Mouse (Mus musculus) limb, embryonic 13.5 days (tissue): ENCODE data around the gene Ccdc157. TPM values are rescaled to one million over a fixed set of nuclear protein-coding genes. Genes with fewer than 3 reads are reported as not detected.
A peak's percentile ranks its signal among the peaks of the same experiment; 100 is the strongest.
"Not testable (repeated sequence)": the region's sequence is repeated elsewhere in the genome, so short reads cannot be mapped to it uniquely, and the experiment has no call there.

Source experiments
- ATAC-seq: fragments of 200-750 bp; cut with Nextera tagmentation; 2 replicates; pipeline ENCODE4 v1.8.0; 2017; ENCODE audit warnings: low read depth, moderate number of reproducible peaks, moderate TSS enrichment; ENCODE audit not compliant: low FRiP score
- H3K27ac ChIP-seq: fragments of 300-500 bp; sonication (generic); 2 replicates; pipeline ENCODE4 v1.5.1; 2015; ENCODE audit warnings: inconsistent platforms, mild to moderate bottlenecking, moderate library complexity
- H3K27me3 ChIP-seq: fragments of 300-500 bp; sonication (generic); 2 replicates; pipeline ENCODE4 v1.6.1; 2015; ENCODE audit warnings: mild to moderate bottlenecking, inconsistent platforms
- H3K36me3 ChIP-seq: fragments of 300-500 bp; sonication (generic); 2 replicates; pipeline ENCODE4 v1.6.1; 2015; ENCODE audit warnings: inconsistent platforms, mild to moderate bottlenecking, moderate library complexity
- H3K4me1 ChIP-seq: fragments of 300-500 bp; sonication (generic); 2 replicates; pipeline ENCODE4 v1.6.1; 2015; ENCODE audit warnings: inconsistent platforms
- H3K4me2 ChIP-seq: fragments of 300-500 bp; sonication (generic); replicated peaks from 2 replicates; pipeline ENCODE4 v1.6.1; 2015; ENCODE audit warnings: inconsistent platforms, mild to moderate bottlenecking, moderate library complexity
- H3K4me3 ChIP-seq: fragments of 300-500 bp; sonication (generic); 2 replicates; pipeline ENCODE4 v1.5.1; 2015; ENCODE audit warnings: moderate library complexity, mild to moderate bottlenecking, inconsistent platforms
- H3K9ac ChIP-seq: fragments of 300-500 bp; sonication (generic); 2 replicates; pipeline ENCODE4 v1.6.1; 2015; ENCODE audit warnings: mild to moderate bottlenecking, inconsistent platforms
- H3K9me3 ChIP-seq: fragments of 300-500 bp; sonication (generic); 2 replicates; pipeline ENCODE4 v1.6.1; 2016; ENCODE audit warnings: inconsistent platforms
- WGBS: fragments of 180-500 bp; shearing (Covaris S2); methylation state at CpG from one replicate; pipeline ENCODE4 v1.1.7; 2015; 5-methylcytosine and 5-hydroxymethylcytosine counted together
- polyA plus RNA-seq: library from polyadenylated mRNA; unstranded; fragments of >200 nt; fragmentation: Nextera tagmentation; extraction: Ambion mirVana; gene quantifications from 2 replicates; pipeline ENCODE4 v1.2.1, GENCODE M21; 2015

Ccdc157 gene
- polyA plus RNA-seq, 1 experiment from 2014 or later: 10.3 TPM

DNA sequence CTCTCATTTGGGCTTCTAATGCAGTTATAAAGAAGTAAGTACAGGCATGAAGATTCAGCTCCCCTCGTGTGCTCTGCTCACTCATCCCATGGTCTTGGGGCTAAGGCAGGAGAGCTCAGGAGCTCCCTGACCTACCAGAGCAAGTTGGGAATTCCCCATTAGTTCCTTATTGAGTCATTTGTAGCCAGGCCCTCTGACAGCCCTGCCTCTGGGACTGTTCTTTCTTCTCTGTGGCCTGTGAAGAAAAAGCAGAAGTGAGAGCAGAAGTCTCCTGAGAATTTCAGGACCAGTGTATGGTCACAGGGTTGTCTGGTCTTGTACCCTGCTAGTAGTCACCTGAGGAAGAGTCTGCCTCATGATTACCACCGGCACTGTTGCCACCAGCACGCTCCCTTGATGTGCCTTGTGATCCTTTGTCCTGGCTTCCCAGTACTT is 35.5 kb upstream of the Ccdc157 start:
- H3K9ac ChIP-seq: no peak overlapping the region
- no peak overlapping the region for H3K27ac ChIP-seq
- no peaks in the 10 kb centered on the region; the same call in 1 of the 2 replicates for H3K36me3 ChIP-seq
- H3K4me3 ChIP-seq: no peak overlapping the region
- 81% methylated on average over 3 of the region's 3 CpGs for WGBS
- no peak for ATAC-seq
- H3K9me3 ChIP-seq: no peaks in the 10 kb centered on the region
- peaks cover 43% of the 10 kb centered on the region for H3K4me1 ChIP-seq
- H3K4me2 ChIP-seq: no peak overlapping the region
- no peaks in the 10 kb centered on the region for H3K27me3 ChIP-seq

DNA sequence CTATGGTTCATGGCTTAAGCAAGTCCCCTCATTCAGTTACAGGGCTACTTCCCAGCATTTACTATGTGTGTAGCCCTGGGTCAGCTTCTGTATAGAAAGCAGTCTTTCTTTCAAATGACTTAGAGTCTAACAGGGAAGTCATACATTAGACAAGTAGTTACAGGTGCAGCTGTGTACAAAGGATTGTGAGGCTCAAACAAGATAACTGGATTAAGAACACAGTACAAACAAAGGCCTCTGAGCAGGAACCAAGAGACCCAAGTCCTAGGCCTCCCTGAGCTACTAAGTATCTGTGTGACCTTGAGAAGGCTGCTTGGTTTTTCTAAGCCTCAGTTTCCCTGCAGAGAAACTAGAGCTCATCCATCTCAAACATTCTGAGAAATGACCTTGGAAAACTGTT is 33.3 kb upstream of the Ccdc157 start:
- H3K4me3 ChIP-seq: no peak overlapping the region
- no peaks in the 10 kb centered on the region for H3K27me3 ChIP-seq
- H3K9me3 ChIP-seq: no peaks in the 10 kb centered on the region
- ATAC-seq: no peak
- H3K4me2 ChIP-seq: no peak overlapping the region
- peaks cover 56% of the 10 kb centered on the region for H3K4me1 ChIP-seq
- peak overlapping the region; percentile 87; the same call in 1 of the 2 replicates for H3K27ac ChIP-seq
- H3K36me3 ChIP-seq: no peaks in the 10 kb centered on the region; the same call in 1 of the 2 replicates
- no peak overlapping the region for H3K9ac ChIP-seq

DNA sequence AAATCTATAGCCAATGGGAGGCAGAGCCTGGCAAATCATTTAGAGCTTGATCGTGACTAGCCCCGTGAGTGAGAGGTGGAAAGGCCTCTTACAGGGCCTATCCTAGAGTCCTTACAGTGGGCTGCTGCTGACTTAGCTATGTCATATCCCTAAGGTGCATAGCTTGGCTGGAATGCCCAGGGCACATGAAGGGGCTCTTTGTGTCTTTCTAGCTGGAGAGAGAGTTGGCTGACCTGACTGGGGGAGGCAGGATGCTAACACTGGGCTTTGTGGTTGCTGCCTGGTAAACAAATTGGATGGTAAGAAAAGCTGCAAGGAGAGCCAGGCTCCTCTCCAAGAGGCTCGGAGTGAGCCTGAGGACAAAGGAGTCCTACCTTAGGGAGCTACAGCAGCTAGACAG is 32.7 kb upstream of the Ccdc157 start:
- Histone ChIP-seq H3K9me3 (no peaks in the 10 kb centered on the region), H3K36me3 (no peaks in the 10 kb centered on the region; the same call in 1 of the 2 replicates), H3K27me3 (no peaks in the 10 kb centered on the region), H3K4me3 (no peak overlapping the region), H3K4me1 (peaks cover 63% of the 10 kb centered on the region), H3K9ac (no peak overlapping the region), H3K4me2 (peak overlapping the region; percentile 23), H3K27ac (peak overlapping the region; percentile 87)
- ATAC-seq: peak; percentile 50; the same call in 1 of the 2 replicates
- WGBS: 56% methylated on average over 3 of the region's 3 CpGs

DNA sequence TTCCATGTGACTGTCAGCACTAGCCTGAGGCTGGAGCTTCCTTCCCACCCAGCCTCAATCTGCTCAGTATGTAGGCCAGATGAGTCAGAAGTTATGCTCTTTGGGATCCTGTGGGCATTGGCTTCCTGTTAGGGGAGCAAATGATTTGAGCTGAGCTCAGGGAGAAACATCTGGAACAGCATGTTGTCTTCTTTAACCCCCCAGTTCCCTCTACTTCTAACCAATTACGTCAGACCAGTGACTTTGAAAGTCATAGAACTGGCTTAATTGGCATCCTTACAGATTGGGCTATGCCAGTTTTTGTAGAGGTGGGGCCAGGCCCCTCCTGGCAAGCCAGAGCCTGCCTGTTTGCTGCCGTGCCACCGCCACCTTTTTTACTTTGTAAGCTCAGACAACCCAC is 30.6 kb upstream of the Ccdc157 start:
- no peaks in the 10 kb centered on the region for H3K27me3 ChIP-seq
- no peak overlapping the region for H3K9ac ChIP-seq
- H3K36me3 ChIP-seq: no peaks in the 10 kb centered on the region; the same call in 1 of the 2 replicates
- no peak overlapping the region for H3K4me3 ChIP-seq
- H3K27ac ChIP-seq: peak overlapping the region; percentile 87; the same call in 1 of the 2 replicates
- peak overlapping the region; percentile 27; the same call in 1 of the 2 replicates for H3K4me2 ChIP-seq
- no peaks in the 10 kb centered on the region for H3K9me3 ChIP-seq
- no peak for ATAC-seq
- WGBS: 51% methylated on average over 3 of the region's 3 CpGs
- peaks cover 61% of the 10 kb centered on the region for H3K4me1 ChIP-seq

DNA sequence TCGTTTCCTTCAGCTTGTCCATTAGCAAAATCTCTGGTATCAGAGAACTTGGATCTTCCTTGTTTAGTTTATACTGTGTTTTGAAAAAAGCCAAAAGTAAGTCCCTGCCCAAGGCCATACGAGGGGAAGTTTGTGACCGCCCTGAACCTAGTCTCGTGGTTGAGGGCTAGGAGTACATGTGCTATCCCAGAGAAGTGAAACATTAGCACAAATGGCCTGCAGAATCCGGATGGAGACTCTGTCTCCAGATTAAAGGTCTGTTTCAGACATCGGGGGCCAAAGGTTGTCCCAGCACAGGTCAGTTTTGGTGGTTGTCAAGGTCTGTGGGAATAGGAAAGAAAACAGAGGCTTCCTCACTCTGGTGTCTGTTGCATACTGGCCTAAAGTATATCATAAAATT is 29.1 kb upstream of the Ccdc157 start:
- ATAC-seq: no peak
- 85% methylated on average over 6 of the region's 6 CpGs for WGBS
- Histone ChIP-seq H3K27me3 (no peaks in the 10 kb centered on the region), H3K27ac (no peak overlapping the region), H3K4me2 (no peak overlapping the region), H3K9me3 (no peaks in the 10 kb centered on the region), H3K4me1 (peaks cover 61% of the 10 kb centered on the region), H3K36me3 (no peaks in the 10 kb centered on the region; the same call in 1 of the 2 replicates), H3K9ac (no peak overlapping the region; the same call in 1 of the 2 replicates), H3K4me3 (no peak overlapping the region)

DNA sequence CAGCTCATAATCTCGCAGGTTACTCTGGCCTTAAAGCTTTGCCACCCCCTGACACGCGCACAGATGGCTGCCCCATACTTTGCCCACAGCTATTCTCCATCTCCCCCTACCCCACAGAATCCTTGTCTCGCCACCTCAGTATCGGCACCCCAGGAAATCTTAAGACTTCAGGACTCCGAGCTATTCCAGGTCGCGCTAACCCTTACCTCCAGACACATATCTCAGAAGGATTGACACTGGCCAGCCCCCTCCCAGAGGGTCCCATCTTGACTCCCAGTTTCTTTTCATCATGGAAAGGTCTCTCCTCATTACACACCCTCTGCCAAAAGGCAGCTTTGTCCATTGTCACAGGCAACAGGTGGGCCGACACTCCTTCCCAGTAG is 27.2 kb upstream of the Ccdc157 start:
- Histone ChIP-seq H3K4me3 (peak overlapping the region; percentile 85), H3K9ac (peak overlapping the region; percentile 93), H3K4me2 (peak overlapping the region; percentile 91), H3K9me3 (no peaks in the 10 kb centered on the region), H3K27ac (no peak overlapping the region), H3K36me3 (peaks cover 9% of the 10 kb centered on the region), H3K4me1 (peaks cover 47% of the 10 kb centered on the region), H3K27me3 (no peaks in the 10 kb centered on the region)
- no peak for ATAC-seq
- 15% methylated on average over 9 of the region's 9 CpGs for WGBS

DNA sequence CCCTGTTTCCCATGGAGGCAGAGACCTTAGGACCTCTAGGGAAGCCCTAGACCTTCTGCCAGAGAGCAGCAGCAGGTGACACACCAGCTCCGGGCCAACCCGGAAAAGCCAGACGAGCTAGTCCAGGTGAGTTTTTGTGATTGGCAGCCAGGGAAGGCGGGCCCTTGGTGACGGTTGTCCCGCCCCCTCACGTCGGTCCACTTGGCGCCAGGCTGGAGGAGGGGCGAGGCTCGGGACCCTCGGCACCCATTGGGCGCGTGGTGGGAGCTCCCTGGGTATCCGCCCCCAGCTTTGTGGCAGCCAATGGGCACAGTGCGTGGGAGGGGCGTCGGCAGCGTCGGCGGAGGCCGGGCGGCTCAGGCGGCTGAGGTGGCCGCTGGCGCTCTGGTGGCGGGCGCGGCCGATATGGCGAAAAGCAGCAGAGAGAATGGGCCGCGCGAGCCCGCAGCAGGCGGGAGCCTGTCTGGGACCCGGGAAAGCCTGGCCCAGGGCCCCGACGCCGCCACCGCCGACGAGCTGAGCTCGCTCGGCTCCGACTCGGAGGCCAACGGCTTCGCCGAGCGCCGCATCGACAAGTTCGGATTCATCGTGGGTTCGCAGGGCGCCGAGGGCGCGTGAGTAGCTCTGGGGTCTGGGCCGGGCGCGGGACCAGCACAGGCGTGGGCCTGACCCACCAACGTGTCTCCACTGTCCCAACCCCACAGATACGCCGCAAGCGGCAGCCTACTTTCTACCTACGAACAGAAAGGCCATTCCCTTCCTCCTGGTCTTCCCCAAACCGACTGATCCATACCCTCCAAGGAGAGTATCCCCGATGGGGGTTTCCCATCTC is 26.6 kb upstream of the Ccdc157 start, which contains the start of gene Tbc1d10a:
Gene Tbc1d10a (plus strand): TSS at position 304 of the 832 bp plus-strand sequence.
- Histone ChIP-seq H3K4me2 (peak within 1 kb of the TSS; percentile 91), H3K4me3 (peak within 1 kb of the TSS; percentile 85), H3K9ac (peak within 1 kb of the TSS; percentile 93), H3K27me3 (no peaks in the 10 kb centered on the region), H3K9me3 (no peaks in the 10 kb centered on the region), H3K27ac (peak within 1 kb of the TSS; percentile 28; the same call in 1 of the 2 replicates), H3K36me3 (peaks cover 14% of the 10 kb centered on the region), H3K4me1 (peaks cover 41% of the 10 kb centered on the region)
- peak; percentile 100 for ATAC-seq
- WGBS: under 1% methylated on average over 70 of the region's 71 CpGs

DNA sequence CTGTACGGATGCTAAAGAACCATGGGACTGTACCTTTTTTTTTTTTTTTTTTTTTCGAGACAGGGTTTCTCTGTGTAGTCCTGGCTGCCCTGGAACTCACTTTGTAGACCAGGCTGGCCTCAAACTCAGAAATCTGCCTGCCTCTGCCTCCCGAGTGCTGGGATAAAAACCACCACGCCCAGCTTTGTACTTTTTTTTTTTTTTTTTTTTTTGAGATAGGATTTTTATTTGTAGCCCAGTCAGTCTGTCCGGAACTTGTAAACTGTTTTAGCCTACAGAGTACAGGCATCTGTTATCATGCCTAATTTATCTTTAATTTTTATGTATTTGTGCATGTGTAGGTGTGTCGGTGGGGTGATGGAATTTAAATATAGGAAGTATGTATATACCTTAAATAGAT is 25.4 kb upstream of the Ccdc157 start:
- not testable (repeated sequence) for H3K4me2 ChIP-seq, H3K9me3 ChIP-seq
- WGBS: 87% methylated on average over 6 of the region's 6 CpGs

DNA sequence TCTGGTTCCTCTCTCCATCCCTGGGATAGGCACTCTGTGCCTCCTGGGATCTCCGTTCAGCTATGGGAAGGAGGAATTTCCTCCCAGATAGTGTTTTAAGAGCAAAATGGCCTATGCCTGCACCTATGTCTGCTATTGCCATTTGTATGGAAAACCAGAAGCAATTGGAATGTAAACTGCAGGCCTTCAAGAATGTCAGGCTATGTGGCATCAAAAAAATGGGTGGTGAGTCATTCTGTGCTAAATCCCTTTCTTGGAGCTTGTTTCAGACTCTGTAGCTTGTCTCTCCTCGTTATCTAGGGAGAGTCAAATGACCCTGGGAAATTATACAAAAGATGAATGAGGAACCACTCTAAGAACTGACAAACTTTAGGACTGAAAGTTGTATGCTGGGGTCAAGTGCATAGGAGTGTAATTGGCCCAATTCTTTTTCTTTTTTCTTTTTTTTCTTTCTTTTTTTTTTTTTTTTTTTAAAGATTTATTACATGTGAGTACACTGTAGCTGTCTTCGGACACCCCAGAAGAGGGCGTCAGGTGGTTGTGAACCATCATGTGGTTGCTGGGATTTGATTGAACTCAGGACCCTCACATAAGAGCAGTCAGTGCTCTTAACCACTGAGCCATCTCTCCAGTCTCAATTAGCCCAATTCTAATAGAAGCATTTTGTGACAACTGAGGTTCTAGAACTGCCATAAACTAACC is 24.3 kb upstream of the Ccdc157 start:
- Histone ChIP-seq H3K9ac (no peak overlapping the region), H3K9me3 (no peaks in the 10 kb centered on the region), H3K4me1 (peaks cover 23% of the 10 kb centered on the region), H3K27ac (no peak overlapping the region), H3K4me3 (no peak overlapping the region), H3K4me2 (no peak overlapping the region), H3K36me3 (peaks cover 37% of the 10 kb centered on the region), H3K27me3 (no peaks in the 10 kb centered on the region)
- 74% methylated on average over 4 of the region's 4 CpGs for WGBS
- ATAC-seq: no peak

More for the DNA sequence above, 25.4 kb upstream of the Ccdc157 start:
- ATAC-seq, H3K27ac ChIP-seq, H3K4me3 ChIP-seq, H3K9ac ChIP-seq, H3K27me3 ChIP-seq: not testable (repeated sequence)
- Histone ChIP-seq H3K4me1 (peaks cover 30% of the 10 kb centered on the region), H3K36me3 (peaks cover 27% of the 10 kb centered on the region)

DNA sequence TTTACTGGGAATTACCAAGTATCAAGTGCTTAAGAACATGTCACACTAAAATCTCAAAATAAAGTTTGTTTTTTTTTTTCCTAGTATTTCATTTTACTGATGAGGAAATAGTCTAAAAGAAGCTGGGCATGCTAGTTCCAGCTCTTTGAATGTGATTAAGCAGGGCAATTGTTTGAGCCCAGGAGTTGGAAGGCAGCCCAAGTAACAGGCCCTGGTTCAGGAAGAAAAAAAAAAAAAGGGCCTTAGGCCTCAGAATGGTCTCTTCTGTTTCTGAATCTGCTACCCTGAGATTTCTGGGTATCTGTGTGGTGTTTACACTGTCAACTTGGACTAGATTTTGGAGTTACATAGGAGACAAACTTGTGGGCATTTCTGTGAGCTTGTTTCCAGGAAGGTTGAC is 23.4 kb upstream of the Ccdc157 start:
- Histone ChIP-seq H3K4me3 (no peak overlapping the region), H3K4me1 (peaks cover 15% of the 10 kb centered on the region), H3K9ac (no peak overlapping the region), H3K36me3 (peaks cover 46% of the 10 kb centered on the region), H3K4me2 (no peak overlapping the region), H3K27me3 (no peaks in the 10 kb centered on the region), H3K9me3 (no peaks in the 10 kb centered on the region), H3K27ac (no peak overlapping the region)
- no peak for ATAC-seq

DNA sequence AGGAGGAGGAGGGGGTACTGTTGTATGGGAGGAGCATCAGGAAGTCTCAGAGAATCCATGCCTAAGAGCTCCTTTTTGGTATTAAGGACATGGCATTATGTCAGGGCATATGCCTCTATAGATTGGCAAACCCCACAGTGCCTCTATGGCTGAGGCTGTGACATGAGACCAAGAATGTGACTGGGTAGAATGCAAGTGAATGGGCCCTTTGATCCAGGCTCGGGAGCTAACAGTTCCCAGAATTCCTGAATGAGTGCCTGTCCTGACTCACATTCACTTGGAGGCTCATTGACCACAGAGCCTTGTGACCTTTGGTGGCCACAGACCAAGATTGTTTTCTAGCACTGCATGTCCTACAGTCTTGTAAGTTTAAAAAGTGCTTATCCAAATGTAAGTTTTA is 22.0 kb upstream of the Ccdc157 start:
- no peak for ATAC-seq
- no peak overlapping the region for H3K4me3 ChIP-seq
- no peak overlapping the region for H3K27ac ChIP-seq
- no peaks in the 10 kb centered on the region for H3K27me3 ChIP-seq
- peaks cover 61% of the 10 kb centered on the region for H3K36me3 ChIP-seq
- WGBS: 18% methylated on average over 1 of the region's 1 CpGs
- H3K4me1 ChIP-seq: peaks cover under 1% of the 10 kb centered on the region; the same call in 1 of the 2 replicates
- no peaks in the 10 kb centered on the region for H3K9me3 ChIP-seq
- H3K4me2 ChIP-seq: no peak overlapping the region
- no peak overlapping the region for H3K9ac ChIP-seq

DNA sequence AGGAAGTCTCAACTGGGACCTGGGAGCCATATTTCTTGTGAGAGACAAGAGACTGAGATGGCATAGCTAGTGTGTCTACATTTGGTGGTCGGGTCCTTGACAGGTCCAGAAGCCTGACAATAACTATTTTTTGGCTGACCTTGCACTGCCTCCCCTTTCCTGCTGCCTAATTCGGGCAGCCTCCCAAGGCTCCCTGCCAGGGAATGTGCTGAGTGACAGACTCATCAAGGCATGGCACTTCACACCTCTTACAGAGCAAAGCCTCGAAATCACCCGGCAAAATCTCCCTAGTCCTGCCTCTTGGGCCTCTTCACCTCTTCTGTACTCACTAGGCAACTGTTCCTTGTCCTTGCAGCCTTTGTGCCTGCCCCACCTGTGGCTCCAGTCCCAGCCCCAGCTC is 17.6 kb upstream of the Ccdc157 start:
- 69% methylated on average over 4 of the region's 4 CpGs for WGBS
- Histone ChIP-seq H3K9ac (no peak overlapping the region), H3K9me3 (no peaks in the 10 kb centered on the region), H3K27ac (no peak overlapping the region), H3K27me3 (no peaks in the 10 kb centered on the region), H3K36me3 (peaks cover 98% of the 10 kb centered on the region), H3K4me1 (no peaks in the 10 kb centered on the region), H3K4me2 (no peak overlapping the region), H3K4me3 (no peak overlapping the region)
- ATAC-seq: no peak
